Mouse (Mus musculus): ENCODE measurements around the gene Slc6a17. TPM values are rescaled to one million over a fixed set of nuclear protein-coding genes. Genes with fewer than 3 reads are reported as not detected.

The Slc6a17 gene
- polyA plus RNA-seq (2012; rRNA removed): 0.88 and 1.00 TPM in 2 replicates

DNA sequence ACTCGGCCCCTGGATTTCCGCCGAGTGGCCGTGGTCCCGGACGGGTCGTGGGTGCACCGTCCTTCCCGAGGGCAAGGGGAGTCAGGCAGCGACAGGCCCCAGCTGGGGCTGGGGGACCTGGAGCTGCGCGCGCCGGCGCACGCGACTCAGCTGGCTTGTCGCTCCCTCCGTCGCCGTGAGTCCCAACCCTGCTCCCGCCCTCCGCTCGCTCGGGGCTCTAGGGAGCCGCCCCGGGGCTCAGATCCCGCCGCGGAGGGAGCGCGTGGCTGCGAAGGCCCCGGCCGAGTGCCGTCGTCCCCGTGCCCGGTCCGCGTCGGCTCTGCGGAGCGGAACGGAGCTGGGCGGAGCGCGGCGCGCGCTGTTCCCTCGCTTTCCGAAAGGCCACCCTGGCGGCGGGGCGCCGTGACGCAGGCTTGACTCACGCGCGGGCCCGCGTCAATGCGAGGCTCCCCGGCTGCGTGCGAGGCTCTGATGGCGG lies at the start of gene Slc6a17:
TSS of gene Slc6a17 (minus strand) at position 388 of the 478 bp plus-strand sequence.
- no peak within 1 kb of the TSS for H3K27ac ChIP-seq (ENCODE audit: control insufficient read depth, insufficient read depth, low read depth, low read length)
- H3K27me3 ChIP-seq (ENCODE audit: control insufficient read depth, insufficient read depth, low read length): no peaks in the 10 kb centered on the region

DNA sequence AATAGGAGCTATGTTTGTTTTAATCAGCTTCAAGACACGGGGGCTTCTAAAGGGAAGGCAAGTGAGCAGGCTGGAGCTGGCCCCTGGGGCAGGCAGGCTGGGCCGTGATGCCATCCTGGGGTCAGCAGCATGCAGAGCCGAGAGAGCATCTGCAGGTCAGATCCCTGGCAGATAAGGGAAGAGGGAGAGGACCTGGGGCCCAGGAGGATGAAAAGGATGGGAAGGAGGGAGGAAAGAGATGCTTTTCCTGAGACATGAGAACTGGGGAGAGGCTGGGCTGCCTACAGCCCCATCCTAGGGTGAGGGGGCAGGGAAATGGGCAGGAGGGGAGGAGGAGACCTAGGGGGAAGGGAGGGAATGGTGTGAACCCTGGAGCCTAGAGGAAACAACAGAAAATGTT lies 47.5 kb upstream of the Slc6a17 start:
- H3K36me3 ChIP-seq (ENCODE audit: control insufficient read depth, insufficient read depth, low read length): no peaks in the 10 kb centered on the region
- no peaks in the 10 kb centered on the region for H3K27me3 ChIP-seq (ENCODE audit: control insufficient read depth, insufficient read depth, low read length)
- H3K27ac ChIP-seq (ENCODE audit: control insufficient read depth, insufficient read depth, low read depth, low read length): no peak overlapping the region
- H3K4me3 ChIP-seq (ENCODE audit: control insufficient read depth, low read depth, low read length): no peak overlapping the region
- no peaks in the 10 kb centered on the region for H3K4me1 ChIP-seq (ENCODE audit: control insufficient read depth, insufficient read depth, low read length)
- no peak for TF ChIP-seq CTCF (IDR thresholded peaks at IDR 0.05; ENCODE audit: control insufficient read depth, insufficient read depth, insufficient replicate concordance, low read depth, low read length)
- TF ChIP-seq POLR2A (IDR thresholded peaks at IDR 0.05; ENCODE audit: control insufficient read depth, low read depth, low read length): no peak

More for the DNA sequence above, at the start of gene Slc6a17:
- Histone ChIP-seq H3K36me3 (ENCODE audit: control insufficient read depth, insufficient read depth, low read length) (no peaks in the 10 kb centered on the region), H3K4me3 (ENCODE audit: control insufficient read depth, low read depth, low read length) (peak within 1 kb of the TSS; percentile 67), H3K4me1 (ENCODE audit: control insufficient read depth, insufficient read depth, low read length) (peaks cover 14% of the 10 kb centered on the region)
- TF ChIP-seq POLR2A (IDR thresholded peaks at IDR 0.05; ENCODE audit: control insufficient read depth, low read depth, low read length) (no peak), CTCF (IDR thresholded peaks at IDR 0.05; ENCODE audit: control insufficient read depth, insufficient read depth, insufficient replicate concordance, low read depth, low read length) (no peak)

DNA sequence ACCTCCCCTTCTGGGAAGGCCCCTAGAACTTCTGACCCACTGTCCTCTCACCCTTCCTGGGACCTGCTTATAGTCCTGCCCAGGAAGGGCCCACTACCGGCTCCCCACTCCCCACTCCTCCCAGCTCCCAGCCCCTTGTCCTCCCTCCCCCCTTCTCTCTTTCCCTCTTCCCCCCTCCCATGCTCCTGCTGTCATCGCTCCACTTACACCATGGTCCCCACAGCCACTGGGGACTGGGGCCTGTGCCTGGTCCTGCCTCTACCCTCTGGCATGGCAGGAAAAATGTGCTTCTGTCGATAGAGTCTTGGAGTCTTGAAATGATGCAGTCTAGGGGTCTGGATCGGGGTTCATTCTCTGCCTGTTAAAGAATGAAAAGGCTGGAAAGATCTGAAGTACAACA lies 46.1 kb upstream of the Slc6a17 start:
- H3K4me3 ChIP-seq (ENCODE audit: control insufficient read depth, low read depth, low read length): no peak overlapping the region
- no peak overlapping the region for H3K27ac ChIP-seq (ENCODE audit: control insufficient read depth, insufficient read depth, low read depth, low read length)
- no peaks in the 10 kb centered on the region for H3K36me3 ChIP-seq (ENCODE audit: control insufficient read depth, insufficient read depth, low read length)
- TF ChIP-seq CTCF (IDR thresholded peaks at IDR 0.05; ENCODE audit: control insufficient read depth, insufficient read depth, insufficient replicate concordance, low read depth, low read length): no peak
- no peak for TF ChIP-seq POLR2A (IDR thresholded peaks at IDR 0.05; ENCODE audit: control insufficient read depth, low read depth, low read length)
- H3K27me3 ChIP-seq (ENCODE audit: control insufficient read depth, insufficient read depth, low read length): no peaks in the 10 kb centered on the region
- H3K4me1 ChIP-seq (ENCODE audit: control insufficient read depth, insufficient read depth, low read length): no peaks in the 10 kb centered on the region

DNA sequence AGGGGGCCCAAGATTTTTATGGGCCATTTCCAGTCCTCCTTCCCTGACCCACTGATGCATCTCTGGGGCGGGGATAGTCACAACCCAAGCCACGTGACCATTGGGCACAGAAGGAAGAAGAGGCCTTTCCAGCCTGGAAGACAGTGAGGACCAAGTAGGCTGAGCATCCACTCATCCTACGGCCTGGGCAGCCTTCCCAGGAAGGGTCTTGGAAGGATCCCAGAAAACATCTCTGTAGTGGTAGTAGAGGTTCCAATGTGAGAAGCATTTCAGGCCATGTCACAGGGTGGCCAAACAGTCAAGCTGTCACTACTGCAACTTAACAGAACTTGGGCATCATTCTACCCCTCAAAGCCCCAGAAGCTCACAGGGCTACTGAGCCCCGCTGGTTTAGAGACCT lies 44.8 kb upstream of the Slc6a17 start:
- H3K4me1 ChIP-seq (ENCODE audit: control insufficient read depth, insufficient read depth, low read length): no peaks in the 10 kb centered on the region
- TF ChIP-seq POLR2A (IDR thresholded peaks at IDR 0.05; ENCODE audit: control insufficient read depth, low read depth, low read length): no peak
- no peak for TF ChIP-seq CTCF (IDR thresholded peaks at IDR 0.05; ENCODE audit: control insufficient read depth, insufficient read depth, insufficient replicate concordance, low read depth, low read length)
- no peaks in the 10 kb centered on the region for H3K36me3 ChIP-seq (ENCODE audit: control insufficient read depth, insufficient read depth, low read length)
- no peak overlapping the region for H3K27ac ChIP-seq (ENCODE audit: control insufficient read depth, insufficient read depth, low read depth, low read length)
- H3K27me3 ChIP-seq (ENCODE audit: control insufficient read depth, insufficient read depth, low read length): no peaks in the 10 kb centered on the region
- no peak overlapping the region for H3K4me3 ChIP-seq (ENCODE audit: control insufficient read depth, low read depth, low read length)

DNA sequence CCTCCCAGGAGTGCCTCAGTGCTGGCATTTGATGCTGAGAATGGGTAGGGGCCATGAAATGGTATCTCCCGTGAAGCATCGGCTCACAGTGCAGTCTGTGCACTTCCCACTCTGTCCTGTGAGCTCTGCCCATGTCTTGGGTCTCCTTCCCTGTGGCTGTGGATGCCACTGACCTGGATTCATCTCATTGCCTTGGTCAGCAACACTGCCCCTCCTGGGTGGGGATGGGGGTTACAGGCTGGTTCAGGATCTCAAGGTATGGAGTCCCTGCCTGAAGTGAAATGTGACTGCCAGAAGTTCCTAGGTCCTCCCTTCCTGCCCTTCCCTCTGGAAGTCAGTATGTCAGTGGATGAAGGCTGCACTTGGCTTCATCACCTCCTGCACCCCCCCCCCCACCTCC lies 44.3 kb upstream of the Slc6a17 start:
- TF ChIP-seq CTCF (IDR thresholded peaks at IDR 0.05; ENCODE audit: control insufficient read depth, insufficient read depth, insufficient replicate concordance, low read depth, low read length) (no peak), POLR2A (IDR thresholded peaks at IDR 0.05; ENCODE audit: control insufficient read depth, low read depth, low read length) (no peak)
- Histone ChIP-seq H3K36me3 (ENCODE audit: control insufficient read depth, insufficient read depth, low read length) (no peaks in the 10 kb centered on the region), H3K4me3 (ENCODE audit: control insufficient read depth, low read depth, low read length) (no peak overlapping the region)

DNA sequence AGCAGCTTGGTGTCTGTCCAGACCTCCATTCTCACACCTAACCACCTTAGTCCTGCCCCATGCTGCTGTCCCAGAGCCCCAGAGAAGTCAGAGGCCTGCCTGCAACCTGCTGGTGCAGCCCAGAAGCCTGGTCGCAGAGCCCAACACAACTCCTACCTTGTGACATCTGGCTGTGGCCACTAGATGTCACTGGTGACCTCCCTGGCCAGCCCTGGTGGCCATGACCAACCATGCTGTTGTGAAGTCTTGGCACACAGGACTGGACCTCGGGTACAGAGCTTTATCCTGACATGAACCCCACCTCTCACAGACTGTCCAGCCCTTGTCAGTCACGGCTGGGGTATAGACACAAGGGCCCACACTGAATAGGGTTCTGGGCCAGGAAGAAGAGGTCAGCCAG lies 41.4 kb upstream of the Slc6a17 start:
- Histone ChIP-seq H3K4me3 (ENCODE audit: control insufficient read depth, low read depth, low read length) (no peak overlapping the region), H3K36me3 (ENCODE audit: control insufficient read depth, insufficient read depth, low read length) (no peaks in the 10 kb centered on the region), H3K27ac (ENCODE audit: control insufficient read depth, insufficient read depth, low read depth, low read length) (no peak overlapping the region), H3K4me1 (ENCODE audit: control insufficient read depth, insufficient read depth, low read length) (no peaks in the 10 kb centered on the region), H3K27me3 (ENCODE audit: control insufficient read depth, insufficient read depth, low read length) (no peaks in the 10 kb centered on the region)
- no peak for TF ChIP-seq POLR2A (IDR thresholded peaks at IDR 0.05; ENCODE audit: control insufficient read depth, low read depth, low read length)
- peak; percentile 82; the same call in 1 of the 2 replicates for TF ChIP-seq CTCF (IDR thresholded peaks at IDR 0.05; ENCODE audit: control insufficient read depth, insufficient read depth, insufficient replicate concordance, low read depth, low read length)

More for the DNA sequence above, 44.3 kb upstream of the Slc6a17 start:
- H3K27me3 ChIP-seq (ENCODE audit: control insufficient read depth, insufficient read depth, low read length): no peaks in the 10 kb centered on the region
- no peaks in the 10 kb centered on the region for H3K4me1 ChIP-seq (ENCODE audit: control insufficient read depth, insufficient read depth, low read length)
- no peak overlapping the region for H3K27ac ChIP-seq (ENCODE audit: control insufficient read depth, insufficient read depth, low read depth, low read length)

DNA sequence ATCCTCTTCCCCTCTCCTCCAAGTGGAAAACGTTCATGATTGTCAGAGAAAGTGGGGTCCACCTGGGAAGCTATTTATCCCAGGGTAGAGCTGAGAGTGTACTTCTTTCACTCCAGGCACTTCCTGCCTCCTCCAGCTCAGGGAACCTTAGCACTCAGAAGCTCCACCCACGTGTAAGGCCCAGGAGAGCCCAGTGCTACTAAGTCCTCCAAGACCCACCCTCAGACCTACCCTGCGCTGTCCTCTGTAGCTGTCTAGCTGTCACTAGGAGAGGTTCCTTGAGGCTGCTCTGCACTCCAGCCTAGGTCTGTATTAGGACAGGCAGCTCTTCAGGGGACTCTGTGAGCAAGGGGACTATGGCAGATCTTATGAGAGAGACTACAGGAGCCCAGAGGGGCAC lies 40.9 kb upstream of the Slc6a17 start:
- TF ChIP-seq CTCF (IDR thresholded peaks at IDR 0.05; ENCODE audit: control insufficient read depth, insufficient read depth, insufficient replicate concordance, low read depth, low read length): no peak
- TF ChIP-seq POLR2A (IDR thresholded peaks at IDR 0.05; ENCODE audit: control insufficient read depth, low read depth, low read length): no peak
- H3K27ac ChIP-seq (ENCODE audit: control insufficient read depth, insufficient read depth, low read depth, low read length): no peak overlapping the region
- no peaks in the 10 kb centered on the region for H3K4me1 ChIP-seq (ENCODE audit: control insufficient read depth, insufficient read depth, low read length)
- no peak overlapping the region for H3K4me3 ChIP-seq (ENCODE audit: control insufficient read depth, low read depth, low read length)
- H3K36me3 ChIP-seq (ENCODE audit: control insufficient read depth, insufficient read depth, low read length): no peaks in the 10 kb centered on the region
- H3K27me3 ChIP-seq (ENCODE audit: control insufficient read depth, insufficient read depth, low read length): no peaks in the 10 kb centered on the region

DNA sequence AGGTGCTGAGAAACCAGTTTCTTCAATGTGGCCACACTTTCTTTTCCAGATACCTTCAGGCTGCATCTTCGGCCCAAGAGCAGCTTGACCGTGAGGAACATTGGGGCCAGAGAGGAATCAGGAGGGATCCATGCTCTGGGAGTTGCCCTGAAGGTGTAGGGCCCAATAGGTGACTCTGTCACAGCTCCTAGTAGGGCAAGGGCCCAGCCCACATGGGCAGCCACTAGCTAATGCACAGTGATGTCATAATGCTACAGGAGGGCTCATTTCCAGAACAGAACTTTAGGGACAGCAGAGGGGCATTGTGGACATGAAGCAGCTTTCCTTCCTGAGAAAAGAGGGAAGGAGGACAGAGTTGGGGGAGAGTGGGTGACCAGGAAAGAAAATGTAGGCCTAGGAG lies 37.0 kb upstream of the Slc6a17 start, which contains the start of gene Ubl4b:
TSS of gene Ubl4b (minus strand) at position 232 of the 400 bp plus-strand sequence.
- H3K27ac ChIP-seq (ENCODE audit: control insufficient read depth, insufficient read depth, low read depth, low read length): peak within 1 kb of the TSS; percentile 3; the same call in 1 of the 2 replicates
- H3K4me3 ChIP-seq (ENCODE audit: control insufficient read depth, low read depth, low read length): peak within 1 kb of the TSS; percentile 81
- TF ChIP-seq CTCF (IDR thresholded peaks at IDR 0.05; ENCODE audit: control insufficient read depth, insufficient read depth, insufficient replicate concordance, low read depth, low read length) (no peak), POLR2A (IDR thresholded peaks at IDR 0.05; ENCODE audit: control insufficient read depth, low read depth, low read length) (peak; percentile 71; the same call in 1 of the 2 replicates)
- H3K36me3 ChIP-seq (ENCODE audit: control insufficient read depth, insufficient read depth, low read length): no peaks in the 10 kb centered on the region
- H3K4me1 ChIP-seq (ENCODE audit: control insufficient read depth, insufficient read depth, low read length): no peaks in the 10 kb centered on the region
- no peaks in the 10 kb centered on the region for H3K27me3 ChIP-seq (ENCODE audit: control insufficient read depth, insufficient read depth, low read length)
